Mouse (Mus musculus): ENCODE data around the gene Sdk1.

GRCm38 (mm10) chr5:141677034-141677433, 435.7 kb downstream of the Sdk1 start:
- TF ChIP-seq GATA1 (IDR thresholded peaks at IDR 0.05; ENCODE audit: borderline replicate concordance, low read length) = no peak
- no peak for TF ChIP-seq FLI1 (IDR thresholded peaks at IDR 0.05; ENCODE audit: low read length)

Data from megakaryocyte, embryonic 14.5 days (primary cell).